Mouse (Mus musculus): ENCODE results near the gene Cnih1. TPM values are rescaled to one million over a fixed set of nuclear protein-coding genes. Genes with fewer than 3 reads are reported as not detected.
A peak's percentile ranks its signal among the peaks of the same experiment; 100 is the strongest.
"Not testable (repeated sequence)": the region's sequence is repeated elsewhere in the genome, so short reads cannot be mapped to it uniquely, and the experiment has no call there.

The Cnih1 gene
- 10 to 100 TPM; 73.6 to 78.1 TPM for total RNA-seq (2021)
- long read RNA-seq, transcript Cnih1-202 (6 exons, 789 nt), result minor isoform, 7 of 54 reads
- long read RNA-seq, transcript Cnih1-201 (5 exons, 1,538 nt), result major isoform, 41 of 54 reads
- long read RNA-seq, partial matches to known transcripts, result 2 of 54 reads
- long read RNA-seq, other reads (novel, unspliced or antisense), result 4 of 54 reads

- DNase-seq (ENCODE audit: low spot score in 2 of 2), result peak; percentile 87 to 91
These were observed at the start of gene Cnih1 for GRCm38 (mm10) chr14:46787787-46788504. Gene Cnih1, minus strand, starts transcription at chr14:46788411.

GRCm38 (mm10) chr14:46832354-46833272 lies 44.4 kb upstream of the Cnih1 start:
- peak in 1 of 2 experiments; percentile 14 for DNase-seq (ENCODE audit: low spot score in 2 of 2)

- peak; percentile 90 to 94 for DNase-seq (ENCODE audit: low spot score in 2 of 2)
These were observed 43.7 kb upstream of the Cnih1 start, which contains the start of gene Cgrrf1 for GRCm38 (mm10) chr14:46831837-46832333. Gene Cgrrf1, plus strand, starts transcription at chr14:46832125.

- DNase-seq (ENCODE audit: low spot score in 2 of 2), result no peak
These were observed 43.1 kb upstream of the Cnih1 start for GRCm38 (mm10) chr14:46831295-46831694.

- DNase-seq (ENCODE audit: low spot score in 2 of 2), result no peak
These were observed 39.2 kb upstream of the Cnih1 start for GRCm38 (mm10) chr14:46827430-46827829.

GRCm38 (mm10) chr14:46823996-46824395 lies 35.8 kb upstream of the Cnih1 start:
- no peak for DNase-seq (ENCODE audit: low spot score in 2 of 2)

GRCm38 (mm10) chr14:46821873-46822716 lies 33.9 kb upstream of the Cnih1 start, which contains the start of gene Gmfb:
Gene Gmfb, minus strand, starts transcription at chr14:46822242.
- peak; percentile 95 to 98 for DNase-seq (ENCODE audit: low spot score in 2 of 2)

- peak in 1 of 2 experiments; percentile 5 for DNase-seq (ENCODE audit: low spot score in 2 of 2)
These were observed 33.2 kb upstream of the Cnih1 start for GRCm38 (mm10) chr14:46821271-46821872.

GRCm38 (mm10) chr14:46819961-46820360 lies 31.8 kb upstream of the Cnih1 start:
- not testable (repeated sequence) for DNase-seq (ENCODE audit: low spot score in 2 of 2)

GRCm38 (mm10) chr14:46818743-46819142 lies 30.5 kb upstream of the Cnih1 start:
- no peak for DNase-seq (ENCODE audit: low spot score in 2 of 2)

- DNase-seq (ENCODE audit: low spot score in 2 of 2), result no peak
These were observed 28.9 kb upstream of the Cnih1 start for GRCm38 (mm10) chr14:46816916-46817622.

GRCm38 (mm10) chr14:46815640-46816039 lies 27.4 kb upstream of the Cnih1 start:
- no peak for DNase-seq (ENCODE audit: low spot score in 2 of 2)

GRCm38 (mm10) chr14:46807927-46808326 lies 19.7 kb upstream of the Cnih1 start:
- DNase-seq (ENCODE audit: low spot score in 2 of 2), result no peak

- DNase-seq (ENCODE audit: low spot score in 2 of 2), result no peak
These were observed 18.0 kb upstream of the Cnih1 start for GRCm38 (mm10) chr14:46806186-46806585.

- no peak for DNase-seq (ENCODE audit: low spot score in 2 of 2)
These were observed 15.6 kb upstream of the Cnih1 start for GRCm38 (mm10) chr14:46803791-46804190.

- DNase-seq (ENCODE audit: low spot score in 2 of 2), result no peak
These were observed 15.0 kb upstream of the Cnih1 start for GRCm38 (mm10) chr14:46803259-46803658.

GRCm38 (mm10) chr14:46800684-46801345 lies 12.6 kb upstream of the Cnih1 start:
- no peak for DNase-seq (ENCODE audit: low spot score in 2 of 2)

- DNase-seq (ENCODE audit: low spot score in 2 of 2), result no peak
These were observed 5.9 kb upstream of the Cnih1 start for GRCm38 (mm10) chr14:46794157-46794556.

GRCm38 (mm10) chr14:46790723-46791122 lies 2.5 kb upstream of the Cnih1 start:
- DNase-seq (ENCODE audit: low spot score in 2 of 2), result no peak
